16 mouse cellular contexts compared by ENCODE assay signal in the genomic region with DNA sequence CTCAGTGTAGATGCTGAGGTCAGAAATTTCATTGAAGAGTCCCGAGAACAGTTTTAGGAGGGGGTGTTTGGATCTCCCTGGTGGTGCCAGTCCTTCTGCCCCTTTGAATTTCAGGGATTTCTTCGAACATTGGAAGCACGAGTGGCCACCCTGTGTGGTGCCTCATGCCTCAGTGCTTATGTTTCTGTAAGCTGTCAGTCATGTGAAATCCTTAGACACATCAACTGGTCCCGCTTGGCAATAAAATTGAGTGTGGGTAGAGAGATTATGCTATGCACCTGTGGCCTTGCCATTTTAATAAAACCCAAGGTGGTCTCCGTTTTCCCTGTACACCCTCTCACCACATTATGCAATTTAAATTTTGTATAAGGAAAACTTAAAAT.
A peak's percentile ranks its signal among the peaks of the same experiment; 100 is the strongest.
DNase-seq lines count a peak whose midpoint lies in the region; ATAC-seq lines count a peak whose summit lies in the region.
"Had no signal": no experiment of that assay in that cellular context is flagged by ENCODE, and none has a peak within 500 bp of the region (broad histone marks: within the 10 kb centered on the region; RNA-seq: fewer than 3 reads in every experiment).

No protein-coding gene starts in this region.

- peaks cover 11% of the 10 kb centered on the region for H3K4me1 ChIP-seq in hindbrain, embryonic 14.5 days (replicated peaks; ENCODE audit: control insufficient read depth, insufficient read depth, low read length)
- H3K4me1 ChIP-seq in midbrain, embryonic 15.5 days, result peaks cover 12% of the 10 kb centered on the region
- H3K4me1 ChIP-seq: heart, embryonic 15.5 days; limb, embryonic 13.5 days; stomach, embryonic 15.5 days had no signal

- no peak overlapping the region for H3K4me2 ChIP-seq in hindbrain, embryonic 14.5 days (replicated peaks)
- no peak overlapping the region for H3K4me2 ChIP-seq in midbrain, embryonic 15.5 days
- H3K4me2 ChIP-seq: heart, embryonic 15.5 days; limb, embryonic 13.5 days; stomach, embryonic 15.5 days had no signal

- DNase-seq in heart, adult 11 months, result peak; percentile 60
- no peak for DNase-seq in heart, adult 18-20 months
- DNase-seq in cerebellum, postnatal 10 days, result peak; percentile 86 to 92
- DNase-seq in hindbrain, embryonic 14.5 days (ENCODE audit: low spot score), result no peak
- DNase-seq in left cerebral cortex, adult 11 months (ENCODE audit: low spot score), result no peak
- no peak for DNase-seq in thymus, postnatal 25 days
- DNase-seq in c-Kit-positive CD71-positive TER-119-positive erythroid progenitor cells, embryonic 14.5 days (ENCODE audit: low spot score), result no peak
- DNase-seq: adrenal gland, postnatal 14 days; kidney, adult 8-10 months; kidney, postnatal 36 days; lung, postnatal 36 days had no signal

- WGBS in hindbrain, embryonic 14.5 days, result 28% methylated on average over 5 of the region's 5 CpGs
- 22% methylated on average over 5 of the region's 5 CpGs for WGBS in midbrain, embryonic 15.5 days

- H3K27me3 ChIP-seq in hindbrain, embryonic 14.5 days (ENCODE audit: control insufficient read depth, insufficient read depth, low read length), result no peaks in the 10 kb centered on the region
- H3K27me3 ChIP-seq in midbrain, embryonic 15.5 days (replicated peaks), result no peaks in the 10 kb centered on the region
- H3K27me3 ChIP-seq: heart, embryonic 15.5 days; limb, embryonic 13.5 days; stomach, embryonic 15.5 days had no signal

- no peak overlapping the region for H3K4me3 ChIP-seq in hindbrain, embryonic 14.5 days (replicated peaks; ENCODE audit: low read length)
- no peak overlapping the region for H3K4me3 ChIP-seq in midbrain, embryonic 15.5 days
- H3K4me3 ChIP-seq: heart, embryonic 15.5 days; limb, embryonic 13.5 days; stomach, embryonic 15.5 days had no signal

- H3K9ac ChIP-seq in hindbrain, embryonic 14.5 days, result no peak overlapping the region
- no peak overlapping the region for H3K9ac ChIP-seq in midbrain, embryonic 15.5 days
- H3K9ac ChIP-seq: heart, embryonic 15.5 days; limb, embryonic 13.5 days; stomach, embryonic 15.5 days had no signal

- ATAC-seq in hindbrain, embryonic 14.5 days (ENCODE audit: low FRiP score), result peak; percentile 46; the same call in 1 of the 2 replicates
- ATAC-seq in midbrain, embryonic 15.5 days (replicated peaks), result peak; percentile 69; the same call in 1 of the 2 replicates
- ATAC-seq: CD4-positive, CD25-positive, alpha-beta regulatory T cell, adult 4 months had no signal

- H3K27ac ChIP-seq in hindbrain, embryonic 14.5 days, result no peak overlapping the region
- no peak overlapping the region for H3K27ac ChIP-seq in midbrain, embryonic 15.5 days
- H3K27ac ChIP-seq: heart, embryonic 15.5 days; limb, embryonic 13.5 days; stomach, embryonic 15.5 days had no signal

- no peaks in the 10 kb centered on the region for H3K9me3 ChIP-seq in hindbrain, embryonic 14.5 days (ENCODE audit: control insufficient read depth, low read length)
- H3K9me3 ChIP-seq in midbrain, embryonic 15.5 days, result no peaks in the 10 kb centered on the region
- H3K9me3 ChIP-seq: heart, embryonic 15.5 days; limb, embryonic 13.5 days; stomach, embryonic 15.5 days had no signal

- H3K36me3 ChIP-seq in hindbrain, embryonic 14.5 days (replicated peaks; ENCODE audit: control insufficient read depth, insufficient read depth), result no peaks in the 10 kb centered on the region
- no peaks in the 10 kb centered on the region for H3K36me3 ChIP-seq in midbrain, embryonic 15.5 days (replicated peaks)
- H3K36me3 ChIP-seq: heart, embryonic 15.5 days; limb, embryonic 13.5 days; stomach, embryonic 15.5 days had no signal

Comparison
In these comparisons a context has a peak if more than half of its experiments do, and no peak if none do; other contexts are left out.
1. DNase-seq: peak in heart, adult 11 months (single experiment) and cerebellum, postnatal 10 days (2 of 2); none in heart, adult 18-20 months (0 of 2), hindbrain, embryonic 14.5 days (single experiment), left cerebral cortex, adult 11 months (single experiment), thymus, postnatal 25 days (single experiment) and c-Kit-positive CD71-positive TER-119-positive erythroid progenitor cells, embryonic 14.5 days (single experiment).